Mouse (Mus musculus) embryonic stem cell, embryonic (primary cell): ENCODE measurements around the gene Lama1.

Source experiments
- CTCF ChIA-PET, 4 experiments: fragments of 300-600 bp in 2 of 4; fragments of 350-600 bp in 2 of 4; sonication (Branson Sonifier 250); formaldehyde crosslinking; loops; one replicate each; lab custom pipeline; 2022; ENCODE audit warnings: inconsistent platforms in 2 of 4; lab: Charles Lee
- POLR2A ChIA-PET, 4 experiments: fragments of 300-600 bp in 2 of 4; fragments of 350-600 bp in 2 of 4; sonication (Branson Sonifier 250); formaldehyde crosslinking; loops; one replicate each; lab custom pipeline; 2022; ENCODE audit warnings: antibody characterized with exemption in 4 of 4, inconsistent platforms in 1 of 4; lab: Charles Lee

The Lama1 gene

DNA sequence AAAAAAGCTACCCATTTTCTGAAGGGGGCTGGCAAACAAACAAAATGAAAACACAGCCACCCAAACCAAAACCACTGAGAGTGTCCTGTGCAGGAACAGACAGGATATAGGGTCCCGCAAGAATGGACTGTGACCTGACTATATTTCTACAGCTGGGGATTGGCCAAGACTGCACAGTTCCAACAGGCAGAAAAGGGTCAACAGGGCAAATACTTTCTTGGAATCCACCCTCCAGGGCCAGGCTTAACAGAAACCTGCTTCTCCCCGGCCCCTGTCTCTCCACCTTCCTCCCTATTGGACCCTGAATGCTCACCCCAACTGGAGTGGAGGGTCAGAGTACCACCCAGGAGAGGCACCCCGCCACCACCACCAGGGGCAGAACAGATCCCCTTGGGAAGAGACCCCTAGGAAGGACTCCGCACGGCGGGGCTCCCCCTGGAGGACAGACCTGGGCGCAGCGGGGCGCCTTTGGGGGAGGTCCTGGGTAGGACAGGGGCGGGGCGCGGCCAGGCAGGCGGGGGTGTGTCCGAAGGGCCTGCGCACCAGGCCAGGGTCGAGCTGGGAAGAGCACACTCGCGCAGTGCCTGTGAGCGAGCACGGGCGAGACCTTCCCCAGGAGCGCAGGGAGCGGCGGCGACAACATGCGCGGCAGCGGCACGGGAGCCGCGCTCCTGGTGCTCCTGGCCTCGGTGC lies at the start of gene Lama1:
Gene Lama1 (plus strand): TSS at position 566 of the 693 bp plus-strand sequence.
- ChIA-PET POLR2A (interaction anchor here in 3 of 4 experiments (0.6 to 9.9 kb wide), 29 partner anchors 8 to 1560 kb away, joined by 3 to 66 read pairs (median 4); partner anchors contain the start of gene Arhgap28 (in 1 of the 3)), CTCF (interaction anchor here (0.6 to 5.6 kb wide), 15 partner anchors 9 to 365 kb away, joined by 3 to 27 read pairs (median 4); no protein-coding TSS in a partner anchor)

DNA sequence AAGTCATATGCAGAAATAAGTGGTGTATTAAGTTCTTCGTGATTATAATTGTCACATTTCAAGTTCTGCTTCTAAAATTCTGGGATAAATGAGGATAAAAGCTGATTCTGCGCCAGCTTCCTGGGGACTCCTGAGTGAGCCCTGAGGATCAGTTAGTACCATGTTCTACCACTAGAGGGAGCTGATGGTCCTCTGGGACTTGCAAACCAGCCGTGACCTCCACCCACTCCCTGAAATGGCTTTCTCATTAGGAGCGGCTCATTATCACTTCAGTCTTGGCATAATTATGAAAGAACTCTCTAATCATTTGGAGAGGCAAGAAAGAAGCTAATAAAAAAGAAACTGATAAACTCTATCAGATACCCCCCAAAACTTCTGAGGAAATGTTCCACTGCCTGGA lies 45.6 kb upstream of the Lama1 start:
- POLR2A ChIA-PET, result interaction anchor here in 2 of 4 experiments (1.1 to 1.8 kb wide), 3 partner anchors 15 to 47 kb away, joined by 3 to 4 read pairs (median 4); no protein-coding TSS in a partner anchor
- CTCF ChIA-PET, result interaction anchor here (0.5 to 4.3 kb wide), 49 partner anchors 9 to 1072 kb away, joined by 3 to 33 read pairs (median 3); partner anchors contain the start of genes Lama1 (in 2 of the 4) and Lrrc30 (in 2 of the 4)

DNA sequence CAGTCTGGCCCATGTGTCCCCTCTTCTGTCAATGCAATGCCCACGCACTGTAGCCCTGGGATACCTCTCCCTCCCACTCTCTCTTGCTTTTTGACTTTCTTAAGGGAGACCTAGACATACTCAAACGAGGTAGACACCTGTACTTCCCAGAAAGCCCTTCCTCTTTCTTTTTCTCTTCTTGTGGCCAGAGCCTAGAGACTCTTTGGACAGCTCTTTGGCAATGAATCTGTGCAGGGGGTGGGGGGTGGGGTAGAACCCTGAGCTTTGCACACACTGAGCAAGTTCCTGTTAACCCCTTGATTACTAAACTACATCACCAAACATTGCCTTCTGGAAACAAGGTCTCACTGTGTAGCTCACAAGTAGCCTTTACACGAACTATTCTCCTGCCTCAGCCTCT lies 32.8 kb upstream of the Lama1 start:
- CTCF ChIA-PET, result interaction anchor here in 2 of 4 experiments (1.0 to 1.2 kb wide), 2 partner anchors 13 kb away, joined by 3 to 4 read pairs; no protein-coding TSS in a partner anchor
- POLR2A ChIA-PET, result no interaction called here

DNA sequence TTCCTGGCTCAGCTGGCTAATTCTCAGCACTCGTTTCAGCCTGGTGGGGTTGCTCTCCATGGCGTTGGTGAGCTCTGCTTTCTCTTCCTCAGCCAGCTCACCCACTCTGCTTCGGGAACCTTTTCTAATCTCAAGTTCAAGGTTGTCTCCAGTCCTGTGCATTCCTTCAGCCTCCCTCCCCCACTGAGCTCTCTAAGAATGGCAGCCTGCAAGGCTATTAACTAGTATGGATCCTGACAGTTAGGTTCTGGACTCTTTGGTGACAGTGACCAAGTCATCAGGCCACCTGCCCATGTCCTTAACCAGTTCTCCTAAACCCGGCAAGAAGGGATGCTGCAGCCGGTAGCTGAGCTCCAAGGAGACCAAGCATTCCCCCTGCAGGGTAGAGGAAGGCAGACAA lies 30.1 kb upstream of the Lama1 start:
- CTCF ChIA-PET, result interaction anchor here (0.6 to 4.2 kb wide), 8 partner anchors 14 to 893 kb away, joined by 3 to 33 read pairs (median 4); partner anchors contain the start of gene Lama1 (in 1 of the 4)
- POLR2A ChIA-PET, result interaction anchor here in 2 of 4 experiments (0.7 to 0.8 kb wide), 2 partner anchors 14 to 386 kb away, joined by 4 read pairs; no protein-coding TSS in a partner anchor

DNA sequence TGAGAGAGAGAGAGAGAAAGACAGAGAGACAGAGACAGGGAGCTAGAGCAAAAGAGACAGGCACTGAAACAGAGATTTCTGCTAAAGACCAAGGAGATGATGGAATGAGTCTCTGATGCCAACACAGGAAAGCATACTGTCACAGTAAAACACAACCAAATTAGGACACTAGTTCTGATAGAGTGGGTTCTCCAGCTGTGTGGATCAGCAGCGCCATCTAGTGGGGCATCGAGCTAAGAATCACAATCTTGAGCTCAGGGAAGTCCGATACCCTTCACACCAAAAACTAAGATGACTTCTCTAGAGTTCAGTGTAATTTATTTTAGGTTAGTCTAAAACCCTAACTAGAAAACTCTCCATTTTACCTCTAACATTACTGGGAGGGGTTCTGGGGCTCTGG lies 29.1 kb upstream of the Lama1 start:
- CTCF ChIA-PET, result interaction anchor here (0.6 to 4.2 kb wide), 26 partner anchors 10 to 1860 kb away, joined by 3 to 33 read pairs (median 4); partner anchors contain the start of gene Lama1 (in 1 of the 4)
- POLR2A ChIA-PET, result interaction anchor here in 1 of 4 experiments (1.0 kb wide), 1 partner anchor 26 kb away, joined by 3 read pairs; no protein-coding TSS in a partner anchor

DNA sequence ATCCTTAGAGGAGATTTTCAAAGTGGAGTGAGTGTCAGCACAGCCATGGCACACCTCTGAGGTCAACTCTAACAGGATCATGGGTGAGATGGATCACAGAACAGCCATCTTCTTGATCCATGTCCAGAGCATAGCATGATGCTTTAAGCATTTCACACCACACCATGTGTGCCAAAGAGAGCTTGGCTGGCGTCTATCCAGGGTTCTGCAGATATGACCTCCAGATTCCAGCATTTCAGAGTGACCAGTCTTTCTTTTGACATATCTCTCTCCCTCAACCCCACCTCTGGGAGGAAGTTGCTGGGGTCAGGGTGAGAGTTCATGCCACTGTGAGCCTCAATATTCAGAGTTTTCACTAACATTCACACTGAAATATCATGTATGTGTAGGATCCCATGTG lies 18.5 kb upstream of the Lama1 start:
- ChIA-PET CTCF (interaction anchor here in 2 of 4 experiments (0.6 to 1.2 kb wide), 2 partner anchors 11 to 28 kb away, joined by 3 read pairs; no protein-coding TSS in a partner anchor), POLR2A (interaction anchor here in 1 of 4 experiments (0.5 kb wide), 1 partner anchor 15 kb away, joined by 3 read pairs; no protein-coding TSS in a partner anchor)

DNA sequence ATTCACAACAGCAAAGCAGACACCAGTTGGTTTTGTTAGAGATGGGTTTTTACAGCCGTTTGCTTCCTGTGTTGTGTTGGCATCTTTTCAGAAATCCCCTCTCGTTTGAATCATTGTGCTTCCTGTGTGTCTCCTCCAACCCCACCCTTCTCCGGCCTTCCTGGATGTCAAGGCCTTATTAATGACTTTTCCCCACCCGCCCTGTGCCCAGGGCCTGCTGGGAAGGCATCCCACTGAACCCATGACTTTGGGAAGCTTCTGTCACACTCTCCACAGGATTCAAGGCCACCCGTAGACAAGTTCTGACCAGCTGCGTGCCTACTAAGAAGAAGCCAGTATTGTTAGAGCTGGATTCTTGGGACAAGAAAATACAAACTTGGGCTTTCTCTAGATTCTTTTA lies 16.0 kb upstream of the Lama1 start:
- ChIA-PET CTCF (interaction anchor here (0.6 to 1.9 kb wide), 6 partner anchors 13 to 1143 kb away, joined by 3 to 6 read pairs (median 4); partner anchors contain the start of gene Lama1 (in 1 of the 4)), POLR2A (interaction anchor here in 3 of 4 experiments (0.7 to 2.5 kb wide), 10 partner anchors 9 to 1202 kb away, joined by 3 to 11 read pairs (median 4); partner anchors contain the start of gene Lama1 (in 2 of the 3))

DNA sequence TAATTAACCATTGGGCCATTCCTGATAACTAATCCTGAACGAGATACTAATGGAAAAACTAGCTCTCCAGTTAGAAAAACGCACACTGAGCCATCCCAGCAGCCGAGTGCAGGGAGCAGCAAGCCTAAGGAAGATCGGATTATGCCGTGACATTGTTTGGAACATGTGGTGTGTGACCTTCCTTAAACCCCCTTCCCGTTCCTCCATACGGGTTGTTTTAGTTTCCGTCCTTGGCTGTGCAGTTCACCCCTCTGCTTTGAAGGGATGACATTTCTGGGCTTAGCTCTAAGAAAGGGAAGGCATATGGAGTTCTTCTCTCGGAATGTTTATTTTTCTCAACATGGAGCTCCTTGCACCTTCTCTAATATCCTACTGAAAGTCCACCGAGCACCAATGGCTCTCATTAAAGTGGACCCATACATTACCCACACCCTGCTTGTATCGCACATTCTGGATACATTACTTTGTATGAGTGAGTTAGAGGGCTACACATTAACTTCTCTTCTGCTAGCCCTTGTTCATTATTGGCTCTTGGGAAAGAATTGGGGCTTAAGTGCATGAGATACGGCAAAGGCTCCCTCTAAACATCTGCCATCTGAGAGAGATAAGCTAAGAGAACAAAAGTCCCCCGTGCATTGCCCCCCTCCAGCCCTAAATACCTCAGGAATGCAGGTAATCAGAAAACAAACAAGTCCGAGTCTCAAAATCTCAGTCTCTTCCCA lies 11.9 kb upstream of the Lama1 start:
- POLR2A ChIA-PET, result interaction anchor here in 2 of 4 experiments (0.6 to 2.1 kb wide), 3 partner anchors 11 to 16 kb away, joined by 5 to 14 read pairs (median 5); partner anchors contain the start of gene Lama1 (in 2 of the 2)
- CTCF ChIA-PET, result interaction anchor here in 3 of 4 experiments (0.7 to 1.4 kb wide), 3 partner anchors 17 to 1315 kb away, joined by 3 to 5 read pairs (median 4); no protein-coding TSS in a partner anchor

DNA sequence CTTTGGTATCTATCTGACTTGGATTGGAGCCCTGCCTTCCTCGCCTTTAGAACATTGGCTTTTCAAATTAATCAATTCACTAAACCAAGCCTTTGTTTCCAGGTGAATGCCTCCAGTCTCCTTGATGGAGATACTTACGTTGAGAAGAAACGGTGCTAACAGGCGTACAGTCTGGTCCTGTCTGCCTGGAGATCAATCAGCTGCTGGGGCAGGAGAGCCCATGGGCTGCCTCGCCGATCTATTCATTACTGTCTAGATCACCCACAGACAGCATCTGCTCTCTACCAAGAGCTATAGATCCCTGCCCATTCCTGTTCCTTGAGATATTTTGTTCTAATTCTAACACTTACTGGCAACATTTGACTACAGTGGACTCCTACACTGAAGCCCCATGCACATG lies 9.6 kb upstream of the Lama1 start:
- CTCF ChIA-PET, result interaction anchor here in 1 of 4 experiments (1.2 kb wide), 1 partner anchor 19 kb away, joined by 3 read pairs; no protein-coding TSS in a partner anchor
- POLR2A ChIA-PET, result interaction anchor here in 2 of 4 experiments (1.0 to 1.4 kb wide), 4 partner anchors 10 to 34 kb away, joined by 3 to 7 read pairs (median 5); partner anchors contain the start of gene Lama1 (in 2 of the 2)

DNA sequence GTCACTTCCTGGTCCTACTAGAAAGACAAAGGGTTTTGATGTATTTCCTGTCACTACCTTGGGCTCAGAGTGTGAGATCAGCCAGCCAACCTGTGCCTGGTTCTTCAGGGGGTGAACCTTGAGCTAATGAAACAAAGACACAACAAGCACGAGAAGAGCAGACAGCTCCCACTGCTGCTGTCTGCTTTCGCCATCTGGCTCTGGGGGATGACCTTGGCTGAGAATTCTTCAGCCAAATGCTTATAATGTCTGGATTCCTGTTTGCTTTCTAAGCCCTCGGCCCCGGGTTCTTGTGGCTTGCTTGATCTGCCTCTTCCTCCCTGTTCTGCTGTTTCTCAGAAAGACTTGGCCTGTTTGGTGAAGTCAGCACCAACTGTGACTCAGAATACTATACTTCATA lies 6.4 kb upstream of the Lama1 start:
- ChIA-PET CTCF (interaction anchor here in 2 of 4 experiments (0.7 to 0.8 kb wide), 2 partner anchors 23 to 86 kb away, joined by 3 to 4 read pairs; no protein-coding TSS in a partner anchor), POLR2A (interaction anchor here in 2 of 4 experiments (0.6 to 2.7 kb wide), 3 partner anchors 10 to 18 kb away, joined by 3 to 8 read pairs (median 6); no protein-coding TSS in a partner anchor)

DNA sequence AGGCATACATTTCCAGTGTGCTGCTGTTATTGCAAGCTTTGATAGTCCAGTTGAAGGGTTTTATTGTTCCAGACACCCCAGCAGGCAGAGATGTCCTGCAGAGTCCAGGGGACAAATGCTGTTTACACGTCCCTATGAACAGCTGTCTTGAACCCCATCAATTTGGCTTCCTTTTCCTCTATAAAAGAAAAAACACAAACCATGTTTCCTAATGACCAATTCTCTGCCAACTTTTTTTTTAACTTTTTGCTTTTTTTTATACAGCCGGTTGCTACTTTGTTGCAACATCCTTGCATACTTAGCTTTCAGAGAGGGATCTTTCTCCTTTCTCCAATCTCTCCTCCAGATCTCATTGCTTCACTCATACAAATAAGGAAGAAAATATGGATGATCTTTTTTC lies 4.4 kb upstream of the Lama1 start:
- POLR2A ChIA-PET, result interaction anchor here in 1 of 4 experiments (0.7 to 2.2 kb wide), 3 partner anchors 12 to 20 kb away, joined by 3 to 6 read pairs (median 4); no protein-coding TSS in a partner anchor
- CTCF ChIA-PET, result no interaction called here

DNA sequence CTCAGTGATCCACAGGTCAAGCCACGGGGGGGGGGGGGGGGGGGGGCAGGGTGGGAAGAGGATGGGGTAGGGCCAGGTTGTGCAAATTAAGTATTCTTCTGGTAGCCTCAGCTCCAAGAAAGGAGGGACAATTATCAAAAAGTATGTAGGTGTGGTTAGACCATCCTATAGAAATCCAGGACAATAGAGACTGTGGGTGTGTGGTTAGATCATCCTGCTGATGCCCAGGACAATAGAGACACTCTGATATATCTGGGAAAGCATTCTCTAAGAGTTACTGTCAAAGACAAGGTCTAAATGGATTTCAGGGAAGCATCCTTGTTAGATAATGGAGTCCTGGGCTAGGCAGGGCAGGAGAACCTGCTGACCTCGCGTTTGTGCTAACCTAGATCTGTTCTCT lies 3.2 kb upstream of the Lama1 start:
- ChIA-PET POLR2A (interaction anchor here in 3 of 4 experiments (0.6 to 1.8 kb wide), 15 partner anchors 11 to 60 kb away, joined by 3 to 9 read pairs (median 3); no protein-coding TSS in a partner anchor), CTCF (interaction anchor here in 2 of 4 experiments (0.6 to 1.2 kb wide), 2 partner anchors 43 to 113 kb away, joined by 3 to 4 read pairs; no protein-coding TSS in a partner anchor)

DNA sequence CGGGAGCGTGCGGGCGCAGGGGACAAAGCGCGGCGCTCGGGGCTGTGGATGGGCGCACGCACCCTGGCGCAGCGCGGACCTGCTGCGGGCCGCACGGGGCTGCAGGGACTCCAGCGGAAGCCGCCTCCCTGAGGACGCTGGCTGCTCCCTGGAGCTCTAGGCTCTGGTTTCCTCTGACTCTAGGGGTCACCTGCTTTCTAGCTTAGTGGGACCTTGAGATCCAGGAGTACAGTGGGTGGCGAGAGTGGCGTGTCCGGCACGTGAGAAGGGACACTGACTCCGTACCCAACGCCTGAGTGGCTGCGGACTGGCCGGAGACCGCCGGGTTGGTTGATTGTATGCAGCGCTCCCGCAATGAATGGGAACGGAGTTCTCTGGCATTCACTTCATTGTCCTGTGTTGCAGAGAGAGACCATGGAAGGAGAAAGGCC lies 417 bp downstream of the Lama1 start:
- ChIA-PET CTCF (interaction anchor here in 3 of 4 experiments (0.6 to 5.6 kb wide), 13 partner anchors 8 to 366 kb away, joined by 3 to 27 read pairs (median 4); no protein-coding TSS in a partner anchor), POLR2A (interaction anchor here in 3 of 4 experiments (0.9 to 9.9 kb wide), 25 partner anchors 9 to 1218 kb away, joined by 3 to 66 read pairs (median 6); partner anchors contain the start of gene Arhgap28 (in 1 of the 3))

DNA sequence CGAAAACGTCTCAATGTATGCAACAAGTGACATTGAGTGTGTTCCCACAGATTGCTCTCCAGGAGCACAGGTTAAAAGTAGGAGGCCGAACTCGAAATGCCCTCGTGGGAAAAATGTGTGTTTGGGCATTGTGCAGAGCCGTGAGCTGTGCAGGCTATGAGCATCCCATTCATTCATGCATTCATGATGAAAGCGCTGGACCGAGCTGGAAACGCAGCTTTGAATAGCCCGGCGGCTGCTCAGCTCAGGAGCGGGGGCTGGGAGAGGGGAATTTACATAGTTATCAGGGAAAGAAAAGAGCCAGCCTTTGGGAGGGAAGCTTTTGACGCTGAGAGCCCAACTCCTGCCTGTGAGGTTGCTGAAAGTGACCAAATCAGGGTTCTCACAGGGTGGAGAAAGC lies 1.2 kb downstream of the Lama1 start:
- CTCF ChIA-PET, result interaction anchor here (0.6 to 5.6 kb wide), 10 partner anchors 10 to 1591 kb away, joined by 3 to 27 read pairs (median 4); no protein-coding TSS in a partner anchor
- POLR2A ChIA-PET, result interaction anchor here (0.6 to 9.9 kb wide), 23 partner anchors 8 to 1220 kb away, joined by 3 to 66 read pairs (median 5); no protein-coding TSS in a partner anchor

DNA sequence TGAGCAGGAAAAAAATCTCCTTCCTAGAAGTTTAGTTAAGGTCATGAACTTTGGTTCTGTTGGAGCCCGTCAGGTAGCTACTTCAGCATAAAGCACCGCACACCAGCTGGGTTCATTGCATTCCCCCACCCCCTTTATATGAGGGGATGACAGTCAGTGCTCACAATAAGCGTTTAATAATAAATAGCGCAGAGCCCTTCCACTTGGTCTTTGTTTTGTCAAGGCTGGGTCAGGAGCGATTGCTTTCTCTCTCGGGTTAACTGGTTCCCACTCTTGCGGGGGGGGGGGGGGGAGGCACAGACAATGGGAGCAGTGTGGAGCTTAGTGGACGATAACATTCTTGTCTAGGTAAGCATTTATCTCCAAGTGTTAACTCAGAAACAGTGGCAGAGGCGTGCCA lies 4.7 kb downstream of the Lama1 start:
- CTCF ChIA-PET, result interaction anchor here (0.9 to 1.0 kb wide), 5 partner anchors 11 to 77 kb away, joined by 3 to 4 read pairs (median 3); no protein-coding TSS in a partner anchor

DNA sequence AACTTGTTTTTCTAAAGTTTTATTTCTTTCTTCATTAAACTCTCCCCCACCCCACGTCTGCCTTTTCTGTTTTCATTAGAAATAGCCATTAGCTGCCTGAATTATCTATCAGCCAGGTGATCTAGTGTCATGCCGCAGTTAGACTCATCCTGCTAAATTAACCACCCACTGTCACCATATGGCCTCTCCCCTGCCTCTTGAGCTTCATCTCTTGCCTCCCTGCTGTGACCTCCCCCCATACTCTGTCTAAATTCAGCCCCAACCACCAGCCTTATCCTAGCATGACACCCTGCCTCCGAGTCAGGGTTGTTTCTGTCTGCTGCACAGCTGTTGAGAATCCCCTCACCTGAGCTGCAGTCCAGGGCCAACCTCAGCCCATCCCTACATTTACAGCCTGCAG lies 5.9 kb downstream of the Lama1 start:
- ChIA-PET CTCF (interaction anchor here in 1 of 4 experiments (1.0 kb wide), 1 partner anchor 9 kb away, joined by 3 read pairs; no protein-coding TSS in a partner anchor), POLR2A (interaction anchor here in 3 of 4 experiments (1.0 to 9.9 kb wide), 3 partner anchors 8 to 11 kb away, joined by 3 to 66 read pairs (median 4); no protein-coding TSS in a partner anchor)

More for the DNA sequence above, 4.7 kb downstream of the Lama1 start:
- POLR2A ChIA-PET, result interaction anchor here in 3 of 4 experiments (0.5 to 9.9 kb wide), 8 partner anchors 8 to 1339 kb away, joined by 3 to 66 read pairs (median 4); no protein-coding TSS in a partner anchor
